Mouse (Mus musculus): ENCODE measurements around the gene Olfr612.
"Not testable (repeated sequence)": the region's sequence is repeated elsewhere in the genome, so short reads cannot be mapped to it uniquely, and the experiment has no call there.

Gene Olfr612

GRCm38 (mm10) chr7:103542617-103543016 lies at the start of gene Olfr612:
Gene Olfr612, minus strand, starts transcription at chr7:103542717.
- DNase-seq (ENCODE audit: low read depth in 2 of 2, low spot score in 2 of 2) = not testable (repeated sequence)

- DNase-seq (ENCODE audit: low read depth in 2 of 2, low spot score in 2 of 2) = no peak
Measured at GRCm38 (mm10) chr7:103589803-103590202, 47.3 kb upstream of the Olfr612 start, which contains the start of gene Olfr618. Gene Olfr618, plus strand, starts transcription at chr7:103590103.

GRCm38 (mm10) chr7:103572761-103573160 lies 30.2 kb upstream of the Olfr612 start, which contains the start of gene Olfr617:
Gene Olfr617, plus strand, starts transcription at chr7:103573061.
- no peak for DNase-seq (ENCODE audit: low read depth in 2 of 2, low spot score in 2 of 2)

GRCm38 (mm10) chr7:103569043-103569442 lies 26.5 kb upstream of the Olfr612 start, which contains the start of gene Olfr616:
Gene Olfr616, minus strand, starts transcription at chr7:103569143.
- no peak for DNase-seq (ENCODE audit: low read depth in 2 of 2, low spot score in 2 of 2)

- no peak for DNase-seq (ENCODE audit: low read depth in 2 of 2, low spot score in 2 of 2)
Measured at GRCm38 (mm10) chr7:103555779-103556178, 13.3 kb upstream of the Olfr612 start, which contains the start of gene Olfr615. Gene Olfr615, plus strand, starts transcription at chr7:103556079.

GRCm38 (mm10) chr7:103547774-103548173 lies 5.3 kb upstream of the Olfr612 start, which contains the start of gene Olfr613:
Gene Olfr613, plus strand, starts transcription at chr7:103548074.
- no peak for DNase-seq (ENCODE audit: low read depth in 2 of 2, low spot score in 2 of 2)

- DNase-seq (ENCODE audit: low read depth in 2 of 2, low spot score in 2 of 2) = not testable (repeated sequence)
Measured at GRCm38 (mm10) chr7:103520746-103521145, 21.8 kb downstream of the Olfr612 start, which contains the start of gene Olfr611. Gene Olfr611, minus strand, starts transcription at chr7:103520846.

GRCm38 (mm10) chr7:103512022-103512421 lies 30.5 kb downstream of the Olfr612 start, which contains the start of gene Olfr610:
Gene Olfr610, minus strand, starts transcription at chr7:103512122.
- no peak for DNase-seq (ENCODE audit: low read depth in 2 of 2, low spot score in 2 of 2)

- DNase-seq (ENCODE audit: low read depth in 2 of 2, low spot score in 2 of 2) = no peak
Measured at GRCm38 (mm10) chr7:103497962-103498361, 44.6 kb downstream of the Olfr612 start, which contains the start of gene Olfr609. Gene Olfr609, minus strand, starts transcription at chr7:103498062.
